Mouse (Mus musculus) urinary bladder, postnatal 4 days (tissue): ENCODE data around the gene E030018B13Rik.

Experiments
- DNase-seq, 2 experiments: peaks; one replicate each; pipeline ENCODE4 v3.0.0; 2021 to 2022; ENCODE audit warnings: low spot score in 2 of 2

The E030018B13Rik gene

GRCm38 (mm10) chr7:63965635-63966418, 49.2 kb downstream of the E030018B13Rik start:
- DNase-seq, result no peak

- DNase-seq, result no peak
These were observed 53.3 kb downstream of the E030018B13Rik start for GRCm38 (mm10) chr7:63969941-63970340.
